Mouse (Mus musculus): ENCODE measurements around the gene Ankrd23. TPM values are rescaled to one million over a fixed set of nuclear protein-coding genes. Genes with fewer than 3 reads are reported as not detected.

Ankrd23 gene
- polyA plus RNA-seq, 1 experiment from 2014 or later, result 14.6 TPM

GRCm38 (mm10) chr1:36531461-36531860 lies 5.2 kb downstream of the Ankrd23 start:
- 88% methylated on average over 12 of the region's 12 CpGs for WGBS
- no peak overlapping the region for H3K27ac ChIP-seq (ENCODE audit: low read depth, low read length)
- H3K27me3 ChIP-seq (ENCODE audit: control insufficient read depth, insufficient read depth, low read length), result no peaks in the 10 kb centered on the region
- no peaks in the 10 kb centered on the region for H3K9me3 ChIP-seq (ENCODE audit: control insufficient read depth, low read length)
- H3K4me3 ChIP-seq (ENCODE audit: low read length), result no peak overlapping the region
- ATAC-seq (ENCODE audit: low FRiP score, low TSS enrichment), result no peak
- H3K36me3 ChIP-seq (ENCODE audit: control insufficient read depth, insufficient read depth, low read length), result peaks cover 10% of the 10 kb centered on the region
- H3K9ac ChIP-seq (ENCODE audit: low read depth, low read length), result no peak overlapping the region
- no peaks in the 10 kb centered on the region for H3K4me1 ChIP-seq (ENCODE audit: control insufficient read depth, insufficient read depth, low read length)
- no peak overlapping the region for H3K4me2 ChIP-seq (replicated peaks; ENCODE audit: low read depth, low read length)

GRCm38 (mm10) chr1:36530962-36531361 lies 5.7 kb downstream of the Ankrd23 start:
- WGBS, result 96% methylated on average over 7 of the region's 7 CpGs
- no peak overlapping the region for H3K9ac ChIP-seq (ENCODE audit: low read depth, low read length)
- no peak for ATAC-seq (ENCODE audit: low FRiP score, low TSS enrichment)

GRCm38 (mm10) chr1:36530485-36530884 lies 6.2 kb downstream of the Ankrd23 start:
- Histone ChIP-seq H3K9ac (ENCODE audit: low read depth, low read length) (no peak overlapping the region), H3K36me3 (ENCODE audit: control insufficient read depth, insufficient read depth, low read length) (peaks cover 19% of the 10 kb centered on the region), H3K4me3 (ENCODE audit: low read length) (no peak overlapping the region), H3K4me1 (ENCODE audit: control insufficient read depth, insufficient read depth, low read length) (no peaks in the 10 kb centered on the region), H3K9me3 (ENCODE audit: control insufficient read depth, low read length) (no peaks in the 10 kb centered on the region), H3K27me3 (ENCODE audit: control insufficient read depth, insufficient read depth, low read length) (no peaks in the 10 kb centered on the region), H3K4me2 (replicated peaks; ENCODE audit: low read depth, low read length) (no peak overlapping the region), H3K27ac (ENCODE audit: low read depth, low read length) (no peak overlapping the region)
- 78% methylated on average over 8 of the region's 8 CpGs for whole genome bisulfite sequencing
- ATAC-seq (ENCODE audit: low FRiP score, low TSS enrichment), result no peak

More at GRCm38 (mm10) chr1:36530962-36531361, 5.7 kb downstream of the Ankrd23 start:
- H3K4me1 ChIP-seq (ENCODE audit: control insufficient read depth, insufficient read depth, low read length), result no peaks in the 10 kb centered on the region
- no peaks in the 10 kb centered on the region for H3K9me3 ChIP-seq (ENCODE audit: control insufficient read depth, low read length)
- H3K27me3 ChIP-seq (ENCODE audit: control insufficient read depth, insufficient read depth, low read length), result no peaks in the 10 kb centered on the region
- no peak overlapping the region for H3K4me3 ChIP-seq (ENCODE audit: low read length)
- no peak overlapping the region for H3K4me2 ChIP-seq (replicated peaks; ENCODE audit: low read depth, low read length)
- H3K27ac ChIP-seq (ENCODE audit: low read depth, low read length), result no peak overlapping the region
- peaks cover 15% of the 10 kb centered on the region for H3K36me3 ChIP-seq (ENCODE audit: control insufficient read depth, insufficient read depth, low read length)

GRCm38 (mm10) chr1:36529875-36530274 lies 6.8 kb downstream of the Ankrd23 start:
- H3K27ac ChIP-seq (ENCODE audit: low read depth, low read length), result no peak overlapping the region
- H3K36me3 ChIP-seq (ENCODE audit: control insufficient read depth, insufficient read depth, low read length), result peaks cover 24% of the 10 kb centered on the region
- no peak overlapping the region for H3K4me2 ChIP-seq (replicated peaks; ENCODE audit: low read depth, low read length)
- no peak overlapping the region for H3K4me3 ChIP-seq (ENCODE audit: low read length)
- H3K9ac ChIP-seq (ENCODE audit: low read depth, low read length), result no peak overlapping the region
- H3K27me3 ChIP-seq (ENCODE audit: control insufficient read depth, insufficient read depth, low read length), result no peaks in the 10 kb centered on the region
- H3K9me3 ChIP-seq (ENCODE audit: control insufficient read depth, low read length), result no peaks in the 10 kb centered on the region
- H3K4me1 ChIP-seq (ENCODE audit: control insufficient read depth, insufficient read depth, low read length), result no peaks in the 10 kb centered on the region
- ATAC-seq (ENCODE audit: low FRiP score, low TSS enrichment), result no peak
- 96% methylated on average over 4 of the region's 4 CpGs for WGBS

GRCm38 (mm10) chr1:36529274-36529673 lies 7.4 kb downstream of the Ankrd23 start:
- Histone ChIP-seq H3K27ac (ENCODE audit: low read depth, low read length) (no peak overlapping the region), H3K9me3 (ENCODE audit: control insufficient read depth, low read length) (no peaks in the 10 kb centered on the region), H3K36me3 (ENCODE audit: control insufficient read depth, insufficient read depth, low read length) (peaks cover 30% of the 10 kb centered on the region), H3K4me3 (ENCODE audit: low read length) (no peak overlapping the region), H3K27me3 (ENCODE audit: control insufficient read depth, insufficient read depth, low read length) (no peaks in the 10 kb centered on the region), H3K4me2 (replicated peaks; ENCODE audit: low read depth, low read length) (no peak overlapping the region), H3K4me1 (ENCODE audit: control insufficient read depth, insufficient read depth, low read length) (no peaks in the 10 kb centered on the region), H3K9ac (ENCODE audit: low read depth, low read length) (no peak overlapping the region)
- WGBS, result 81% methylated on average over 4 of the region's 4 CpGs
- no peak for ATAC-seq (ENCODE audit: low FRiP score, low TSS enrichment)

- no peaks in the 10 kb centered on the region for H3K4me1 ChIP-seq (ENCODE audit: control insufficient read depth, insufficient read depth, low read length)
- peaks cover 39% of the 10 kb centered on the region for H3K36me3 ChIP-seq (ENCODE audit: control insufficient read depth, insufficient read depth, low read length)
- no peaks in the 10 kb centered on the region for H3K9me3 ChIP-seq (ENCODE audit: control insufficient read depth, low read length)
- 28% methylated on average over 1 of the region's 1 CpGs for WGBS
- H3K27me3 ChIP-seq (ENCODE audit: control insufficient read depth, insufficient read depth, low read length), result no peaks in the 10 kb centered on the region
- ATAC-seq (ENCODE audit: low FRiP score, low TSS enrichment), result no peak
- H3K9ac ChIP-seq (ENCODE audit: low read depth, low read length), result no peak overlapping the region
- no peak overlapping the region for H3K4me2 ChIP-seq (replicated peaks; ENCODE audit: low read depth, low read length)
- H3K27ac ChIP-seq (ENCODE audit: low read depth, low read length), result no peak overlapping the region
- H3K4me3 ChIP-seq (ENCODE audit: low read length), result no peak overlapping the region
These were observed 8.3 kb downstream of the Ankrd23 start for GRCm38 (mm10) chr1:36528351-36528750.

- Histone ChIP-seq H3K36me3 (ENCODE audit: control insufficient read depth, insufficient read depth, low read length) (peaks cover 49% of the 10 kb centered on the region), H3K27me3 (ENCODE audit: control insufficient read depth, insufficient read depth, low read length) (no peaks in the 10 kb centered on the region), H3K9me3 (ENCODE audit: control insufficient read depth, low read length) (no peaks in the 10 kb centered on the region), H3K9ac (ENCODE audit: low read depth, low read length) (no peak overlapping the region), H3K4me1 (ENCODE audit: control insufficient read depth, insufficient read depth, low read length) (no peaks in the 10 kb centered on the region), H3K4me3 (ENCODE audit: low read length) (no peak overlapping the region), H3K4me2 (replicated peaks; ENCODE audit: low read depth, low read length) (no peak overlapping the region), H3K27ac (ENCODE audit: low read depth, low read length) (no peak overlapping the region)
- 91% methylated on average over 10 of the region's 10 CpGs for WGBS
- ATAC-seq (ENCODE audit: low FRiP score, low TSS enrichment), result no peak
These were observed 9.8 kb downstream of the Ankrd23 start for GRCm38 (mm10) chr1:36526903-36527302.

- Histone ChIP-seq H3K36me3 (ENCODE audit: control insufficient read depth, insufficient read depth, low read length) (peaks cover 53% of the 10 kb centered on the region), H3K4me1 (ENCODE audit: control insufficient read depth, insufficient read depth, low read length) (no peaks in the 10 kb centered on the region), H3K9me3 (ENCODE audit: control insufficient read depth, low read length) (no peaks in the 10 kb centered on the region), H3K9ac (ENCODE audit: low read depth, low read length) (no peak overlapping the region), H3K4me3 (ENCODE audit: low read length) (no peak overlapping the region), H3K27me3 (ENCODE audit: control insufficient read depth, insufficient read depth, low read length) (no peaks in the 10 kb centered on the region), H3K27ac (ENCODE audit: low read depth, low read length) (no peak overlapping the region), H3K4me2 (replicated peaks; ENCODE audit: low read depth, low read length) (no peak overlapping the region)
- no peak for ATAC-seq (ENCODE audit: low FRiP score, low TSS enrichment)
- WGBS, result 94% methylated on average over 12 of the region's 12 CpGs
These were observed 10.9 kb downstream of the Ankrd23 start for GRCm38 (mm10) chr1:36525774-36526173.

GRCm38 (mm10) chr1:36524058-36524457 lies 12.6 kb downstream of the Ankrd23 start:
- H3K27me3 ChIP-seq (ENCODE audit: control insufficient read depth, insufficient read depth, low read length), result no peaks in the 10 kb centered on the region
- H3K36me3 ChIP-seq (ENCODE audit: control insufficient read depth, insufficient read depth, low read length), result peaks cover 66% of the 10 kb centered on the region
- no peaks in the 10 kb centered on the region for H3K9me3 ChIP-seq (ENCODE audit: control insufficient read depth, low read length)
- H3K9ac ChIP-seq (ENCODE audit: low read depth, low read length), result no peak overlapping the region
- H3K27ac ChIP-seq (ENCODE audit: low read depth, low read length), result no peak overlapping the region
- WGBS, result 56% methylated on average over 5 of the region's 5 CpGs
- H3K4me3 ChIP-seq (ENCODE audit: low read length), result no peak overlapping the region
- no peak for ATAC-seq (ENCODE audit: low FRiP score, low TSS enrichment)
- no peak overlapping the region for H3K4me2 ChIP-seq (replicated peaks; ENCODE audit: low read depth, low read length)
- H3K4me1 ChIP-seq (ENCODE audit: control insufficient read depth, insufficient read depth, low read length), result no peaks in the 10 kb centered on the region
